Mouse (Mus musculus) fibroblast of lung, adult 2 months (primary cell): ENCODE measurements at regions not wholly inside any gene's neighbourhood (a gene's known extent, or its start where the extent isn't known, plus 50 kb on each side); places are given as distances from the start of the nearest gene placed in this dataset.
A peak's percentile ranks its signal among the peaks of the same experiment; 100 is the strongest.

Source experiments
- DNase-seq: peaks from one replicate; pipeline ENCODE4 v3.0.0-alpha.2; 2011; ENCODE audit warnings: low read depth

DNA sequence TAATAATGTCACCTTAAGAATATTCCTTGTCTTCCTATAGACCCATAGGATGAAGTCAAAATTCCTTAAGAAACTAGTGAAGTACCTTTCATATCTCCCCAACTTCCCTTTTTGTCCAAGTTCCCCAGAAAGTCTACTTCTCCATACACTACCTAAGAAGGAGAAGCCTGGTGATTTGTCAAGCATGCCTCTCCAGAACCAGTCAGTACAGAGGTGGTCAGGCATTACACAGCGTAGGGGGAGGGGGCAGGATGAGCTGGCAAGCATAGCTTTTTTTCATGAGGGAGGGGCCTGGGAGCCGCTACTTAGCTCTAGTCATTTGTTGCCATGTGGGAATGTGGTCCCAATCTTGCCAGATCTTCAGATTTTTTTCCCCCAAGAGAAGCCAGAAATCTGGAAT is 54.0 kb upstream of the Satb2 start:
- DNase-seq, result no peak

DNA sequence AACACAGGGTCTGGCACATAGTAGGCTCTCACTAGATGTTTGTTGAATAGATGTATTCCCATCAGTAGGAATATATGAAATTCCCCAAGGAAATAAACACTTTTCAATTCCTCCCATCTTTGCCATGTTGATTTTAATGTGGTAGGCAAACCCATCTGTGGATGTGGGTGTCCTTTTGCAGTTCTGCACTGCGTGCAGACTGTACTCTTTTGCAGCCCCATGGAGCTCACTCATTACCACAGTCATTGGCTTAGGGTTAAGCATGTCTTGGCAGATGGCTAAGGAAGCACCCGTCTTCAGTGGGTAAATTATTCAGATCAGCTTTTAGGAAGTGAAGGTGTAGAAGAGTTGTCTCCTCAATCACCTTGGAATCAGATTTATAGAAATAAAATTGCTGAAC is 54.8 kb upstream of the Satb2 start:
- DNase-seq, result no peak

DNA sequence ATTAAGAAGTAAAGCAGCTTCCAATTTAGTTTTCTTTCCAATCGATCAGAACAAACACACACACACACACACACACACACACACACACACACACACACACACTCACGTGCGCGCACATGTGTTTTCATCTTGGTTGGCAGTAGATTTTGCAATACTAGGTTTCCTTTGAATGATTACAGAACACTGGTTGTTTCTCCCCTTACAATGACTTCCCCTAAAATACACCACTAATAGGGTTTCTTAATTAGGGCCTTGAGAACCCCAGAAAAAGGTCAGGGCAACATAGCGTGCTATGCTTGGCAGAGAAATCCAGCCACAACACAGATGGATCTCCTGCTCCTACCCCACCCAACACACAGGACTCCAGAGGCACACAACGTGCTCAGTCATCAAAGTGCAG is 56.0 kb upstream of the Satb2 start:
- DNase-seq, result no peak

DNA sequence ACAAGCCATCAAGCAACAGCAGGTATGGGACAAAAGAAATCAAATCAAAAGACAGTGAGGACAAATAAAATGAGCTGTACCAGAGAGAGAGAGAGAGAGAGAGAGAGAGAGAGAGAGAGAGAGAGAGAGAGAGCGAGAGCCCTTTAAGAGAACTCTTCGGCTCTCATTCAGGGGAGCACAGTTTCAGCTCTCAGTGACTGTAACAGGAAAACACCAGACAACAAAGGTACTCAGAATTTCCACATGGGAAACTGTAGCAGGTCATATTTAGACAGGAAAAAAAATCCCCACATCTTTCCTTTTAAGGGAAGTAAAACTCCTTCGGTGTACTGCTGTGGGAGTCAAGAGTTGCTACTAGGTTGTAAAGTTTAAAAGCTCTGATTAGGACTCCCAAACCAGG is 57.9 kb upstream of the Satb2 start:
- no peak for DNase-seq

DNA sequence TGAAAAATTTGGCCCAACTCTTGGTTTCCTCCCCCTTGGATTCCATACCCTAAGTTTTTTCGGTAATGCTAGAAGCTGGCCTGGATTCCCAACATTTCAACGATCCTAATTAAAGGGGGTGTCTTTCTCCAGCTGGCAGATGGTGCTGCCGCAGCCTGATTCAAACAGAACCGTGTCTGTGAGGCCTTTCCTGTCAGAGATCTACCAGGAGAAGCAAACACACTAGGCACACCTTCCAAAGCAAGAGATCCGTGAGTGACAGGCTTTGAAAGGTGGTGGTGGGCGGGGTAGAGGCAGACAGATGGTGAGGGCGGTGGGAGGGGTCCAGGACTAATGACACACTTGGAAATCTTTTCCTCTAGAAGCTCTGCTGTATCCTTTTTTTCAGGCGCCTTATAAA is 61.8 kb upstream of the Satb2 start:
- DNase-seq, result no peak

- no peak for DNase-seq
Measured at GRCm38 (mm10) chr1:57041578-57041977, 63.1 kb upstream of the Satb2 start.

- no peak for DNase-seq
Measured at GRCm38 (mm10) chr1:57053836-57054235, 75.4 kb upstream of the Satb2 start.

DNA sequence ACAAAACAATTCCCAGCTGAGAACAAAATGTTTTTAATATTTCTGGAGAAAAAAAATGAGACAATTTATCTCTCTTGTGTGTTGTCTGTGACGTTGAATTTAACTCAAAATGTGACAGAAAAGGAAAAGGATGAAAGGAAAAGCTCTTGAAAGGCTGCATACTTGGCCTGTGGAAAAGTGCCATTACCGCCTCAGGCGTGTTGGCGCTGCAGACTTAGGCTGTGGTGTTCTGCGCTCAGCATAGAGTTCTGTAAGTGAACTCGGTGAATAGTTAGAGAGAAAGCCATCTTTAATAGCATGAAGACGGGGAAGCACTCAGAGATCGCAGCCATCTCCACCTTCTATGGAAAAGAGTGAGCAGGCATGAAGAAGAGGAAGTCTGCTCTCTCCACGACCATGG is 77.5 kb upstream of the Satb2 start:
- no peak for DNase-seq

DNA sequence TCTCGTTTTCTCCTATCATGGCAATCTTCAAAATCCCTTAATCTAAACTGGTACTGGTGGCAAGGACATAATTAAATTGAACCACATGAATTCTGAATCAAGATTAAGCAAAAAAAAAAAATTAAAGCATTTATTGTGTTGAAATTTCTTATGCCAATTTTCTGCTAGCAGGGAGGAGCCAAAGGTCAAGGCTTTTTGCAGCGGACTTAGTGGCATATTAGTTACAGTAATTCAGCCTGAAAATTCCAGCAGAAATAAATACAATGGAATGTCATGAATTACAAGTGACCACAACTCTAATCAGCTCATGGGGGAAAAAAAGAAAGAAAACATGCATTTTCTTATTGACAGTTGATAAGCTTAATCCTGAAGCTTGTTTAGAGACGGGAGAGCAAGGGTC is 80.8 kb upstream of the Satb2 start:
- DNase-seq, result no peak

DNA sequence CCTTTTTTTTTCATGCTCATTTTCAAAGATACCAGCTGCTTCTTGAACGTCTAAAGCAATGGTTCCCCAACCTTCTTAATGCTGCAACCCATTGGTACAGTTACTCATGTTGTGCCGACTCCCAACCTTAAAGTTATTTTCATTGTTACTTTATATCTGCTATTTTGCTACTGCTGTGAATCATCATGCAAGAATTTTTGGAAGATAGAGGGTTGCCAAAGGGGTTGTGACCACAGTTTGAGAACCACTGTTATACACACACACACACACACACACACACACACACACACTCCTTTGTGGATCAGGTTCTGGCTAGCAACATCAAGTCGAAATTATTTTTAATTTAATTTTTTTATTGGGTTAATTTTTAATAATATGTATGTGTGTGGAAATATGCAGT is 96.8 kb upstream of the Satb2 start:
- no peak for DNase-seq

GRCm38 (mm10) chr1:57076696-57077095 is 98.2 kb upstream of the Satb2 start:
- no peak for DNase-seq

DNA sequence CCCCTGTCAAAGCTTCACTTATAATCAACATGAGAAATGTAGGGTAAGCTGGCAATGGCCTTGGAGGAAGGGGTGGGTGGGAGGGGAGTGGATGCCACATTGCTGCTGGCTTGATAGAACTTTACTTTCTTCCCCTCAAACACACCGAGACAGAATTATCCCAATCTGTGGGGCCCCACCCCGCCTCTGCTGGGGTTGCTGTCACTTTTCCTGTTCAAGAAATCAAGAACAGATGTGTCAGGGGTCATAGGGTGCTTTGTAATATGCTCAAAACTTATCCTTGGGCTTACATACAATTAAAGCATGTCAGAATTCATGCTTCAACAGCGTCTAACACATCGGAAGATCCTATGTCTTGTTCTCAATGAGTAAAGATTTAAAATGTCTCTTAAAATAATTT is 101.9 kb upstream of the Satb2 start:
- no peak for DNase-seq

GRCm38 (mm10) chr1:57083134-57083533 is 104.7 kb upstream of the Satb2 start:
- no peak for DNase-seq

GRCm38 (mm10) chr1:57083540-57084083 is 105.2 kb upstream of the Satb2 start:
- no peak for DNase-seq

GRCm38 (mm10) chr1:57095361-57096247 is 117.2 kb upstream of the Satb2 start:
- DNase-seq, result no peak

DNA sequence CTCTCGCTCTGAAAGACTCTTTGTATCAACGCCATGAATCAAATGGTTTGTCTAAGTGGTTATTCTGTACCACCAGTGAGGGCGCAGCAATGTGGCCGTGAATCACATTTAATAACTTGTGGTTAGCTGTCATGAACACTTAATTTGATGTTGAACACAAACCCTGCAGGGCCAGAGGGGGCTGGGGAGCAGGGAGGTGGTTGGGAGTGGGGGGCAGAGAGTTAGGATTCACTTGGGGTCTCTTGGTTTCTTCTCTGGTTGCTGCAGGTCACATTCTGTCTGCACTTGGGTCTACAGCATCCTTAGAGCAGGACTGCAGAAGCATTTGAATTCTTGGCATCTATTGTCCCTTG is 117.8 kb upstream of the Satb2 start:
- DNase-seq, result peak; percentile 55

GRCm38 (mm10) chr1:57096740-57097139 is 118.3 kb upstream of the Satb2 start:
- DNase-seq, result peak; percentile 30

DNA sequence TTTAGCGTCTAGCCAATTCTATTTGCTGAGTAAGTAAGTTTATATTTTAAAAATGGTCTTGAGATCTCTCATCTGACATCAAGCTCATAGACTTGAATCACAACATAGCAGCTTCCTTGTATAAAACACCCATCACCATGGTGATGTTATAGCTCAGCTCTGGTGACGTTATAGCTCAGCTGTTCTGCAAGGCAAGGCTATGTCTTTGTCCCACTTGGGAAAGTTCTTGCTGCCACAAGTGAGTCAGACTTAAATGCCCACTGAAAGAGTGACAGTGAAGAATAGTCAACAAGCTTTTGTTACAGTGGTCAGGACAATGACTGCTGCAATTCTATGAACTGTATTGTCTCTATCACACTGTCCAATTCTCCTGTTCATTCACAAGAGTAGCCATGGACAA is 122.2 kb upstream of the Satb2 start:
- no peak for DNase-seq

DNA sequence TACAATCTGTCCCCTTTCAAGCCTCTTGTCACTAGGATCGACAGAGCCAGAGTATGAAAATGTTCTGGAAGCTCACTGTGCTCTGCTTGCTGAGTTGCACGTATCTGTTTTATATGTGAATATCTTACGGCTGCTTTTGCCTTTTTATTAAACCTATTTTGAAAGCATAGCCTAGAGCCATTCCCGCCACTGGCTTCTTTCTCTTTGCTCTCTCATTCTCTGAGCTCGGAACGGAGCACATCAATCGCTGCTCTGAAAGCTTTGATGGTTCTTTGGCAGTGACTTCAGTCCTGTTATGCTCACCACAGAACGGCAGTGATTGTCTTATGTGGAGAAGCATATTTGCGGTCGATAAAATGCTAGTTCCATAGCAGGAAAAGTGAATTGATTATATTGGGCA is 128.9 kb upstream of the Satb2 start:
- no peak for DNase-seq

DNA sequence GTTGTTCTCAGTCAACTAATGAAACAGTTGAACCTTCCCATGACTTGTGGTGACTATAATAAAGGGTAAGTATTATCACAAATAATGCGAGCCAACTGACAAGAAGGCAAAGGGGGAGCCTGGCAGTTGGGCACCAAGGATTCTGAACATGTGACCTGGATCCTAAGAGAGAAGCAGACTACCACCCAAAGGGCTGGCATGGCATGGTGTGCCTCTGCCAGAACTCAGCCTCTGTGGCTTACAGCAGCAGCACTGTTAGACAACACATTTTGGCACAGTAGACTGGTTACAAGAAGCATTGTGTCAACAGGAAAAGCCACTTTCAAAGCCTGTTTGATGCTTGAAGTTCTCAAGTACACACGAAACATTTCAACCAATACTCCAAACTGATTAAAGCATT is 142.2 kb upstream of the Satb2 start:
- DNase-seq, result peak; percentile 36

- DNase-seq, result no peak
Measured at GRCm38 (mm10) chr1:57144181-57144580, 165.7 kb upstream of the Satb2 start.

- no peak for DNase-seq
Measured at GRCm38 (mm10) chr1:57155869-57156268, 177.4 kb upstream of the Satb2 start.

DNA sequence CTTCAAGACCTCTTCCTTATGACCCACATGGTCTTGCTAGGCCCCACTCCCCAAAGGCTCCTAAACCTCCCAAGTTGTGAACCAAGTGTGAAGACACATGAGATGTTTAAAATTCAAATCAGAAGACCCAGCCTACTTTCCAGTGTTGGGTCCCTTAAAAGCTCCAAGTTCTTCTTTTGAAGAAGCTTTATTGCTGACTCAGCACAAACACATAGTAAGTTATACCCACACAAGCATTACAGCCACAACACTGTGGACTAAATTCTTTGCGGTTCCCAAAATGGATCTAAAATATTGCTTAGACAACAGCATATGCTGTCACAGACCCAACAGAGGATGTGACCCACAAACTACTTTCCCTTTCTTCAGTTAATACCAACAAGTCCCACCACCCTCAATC is 186.0 kb upstream of the Satb2 start:
- no peak for DNase-seq

DNA sequence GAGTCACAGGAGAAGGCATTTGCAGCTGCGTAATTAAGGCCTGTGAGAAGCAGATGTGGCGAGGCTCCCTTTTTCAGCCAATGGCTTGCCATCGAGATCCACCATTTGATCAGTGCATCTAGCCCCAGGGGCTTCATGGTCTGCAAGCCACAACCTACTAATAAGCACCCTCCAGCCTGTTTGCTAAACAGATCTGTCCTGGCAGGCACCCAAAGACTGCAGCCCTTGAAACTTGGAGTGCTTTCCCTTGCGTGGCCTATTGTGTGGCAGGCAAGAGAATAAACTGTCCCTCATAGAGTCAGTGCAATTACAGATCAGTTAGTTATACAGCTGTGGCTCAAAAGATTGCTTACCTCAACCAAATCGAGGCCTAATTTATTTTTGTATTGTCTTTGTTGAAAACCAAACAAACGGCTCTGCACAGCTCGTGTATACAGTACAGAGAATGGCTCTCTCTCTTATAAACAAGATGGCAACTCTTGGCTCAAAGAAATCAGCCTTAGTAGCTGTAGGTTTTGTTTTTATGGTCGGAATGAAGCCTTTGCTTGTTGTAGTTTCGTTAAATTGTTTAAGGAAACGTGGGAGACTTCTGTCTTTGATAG is 195.9 kb upstream of the Satb2 start:
- DNase-seq, result no peak
